Mouse (Mus musculus) liver, embryonic 14.5 days (tissue): ENCODE data around the gene Cysltr2. TPM values are rescaled to one million over a fixed set of nuclear protein-coding genes. Genes with fewer than 3 reads are reported as not detected.

ENCODE experiments used
- ATAC-seq: fragments of 200-750 bp; cut with Nextera tagmentation; 2 replicates; pipeline ENCODE4 v1.8.0; 2017; ENCODE audit warnings: moderate number of reproducible peaks, mild to moderate bottlenecking, moderate library complexity; ENCODE audit not compliant: insufficient read depth
- DNase-seq, 3 experiments: peaks; one replicate each; pipeline ENCODE4 v3.0.0-alpha.2; 2012 to 2013; ENCODE audit warnings: low read depth in 3 of 3, low spot score in 3 of 3
- H3K27ac ChIP-seq: fragments of 300-500 bp; sonication (generic); 2 replicates; pipeline ENCODE4 v1.5.1; 2014; ENCODE audit warnings: moderate library complexity, mild to moderate bottlenecking, control low read depth, inconsistent platforms
- H3K27me3 ChIP-seq: fragments of 300-500 bp; sonication (generic); 2 replicates; pipeline ENCODE4 v1.6.1; 2014; ENCODE audit warnings: mild to moderate bottlenecking, low read length, moderate library complexity; ENCODE audit not compliant: control insufficient read depth, insufficient read depth
- H3K36me3 ChIP-seq: fragments of 300-500 bp; sonication (generic); replicated peaks from 2 replicates; pipeline ENCODE4 v1.6.1; 2014; ENCODE audit warnings: low read depth; ENCODE audit not compliant: control insufficient read depth, insufficient read depth
- H3K4me1 ChIP-seq, 2 experiments: fragments of 200-500 bp in 1 of 2; fragments of 300-500 bp in 1 of 2; sonication (generic) in 1 of 2; replicated peaks; 2 replicates each; pipeline ENCODE4 v1.6.1; 2012 to 2014; ENCODE audit warnings: antibody characterized with exemption in 1 of 2, inconsistent platforms in 1 of 2, low read length in 1 of 2; ENCODE audit not compliant: control insufficient read depth in 2 of 2, insufficient read depth in 2 of 2
- H3K4me2 ChIP-seq: fragments of 300-500 bp; sonication (generic); 2 replicates; pipeline ENCODE4 v1.6.1; 2014; ENCODE audit warnings: low read depth, mild to moderate bottlenecking, control low read depth, moderate library complexity
- H3K4me3 ChIP-seq, 2 experiments: fragments of 200-500 bp in 1 of 2; fragments of 300-500 bp in 1 of 2; sonication (generic) in 1 of 2; 2 replicates each; pipeline ENCODE4 v1.5.1; 2012 to 2014; ENCODE audit warnings: low read depth in 2 of 2, low read length in 2 of 2, mild to moderate bottlenecking in 2 of 2, control low read depth in 1 of 2, inconsistent platforms in 1 of 2, moderate library complexity in 1 of 2; ENCODE audit not compliant: insufficient read depth in 1 of 2
- H3K9ac ChIP-seq: fragments of 300-500 bp; sonication (generic); replicated peaks from 2 replicates; pipeline ENCODE4 v1.6.1; 2014; ENCODE audit warnings: mild to moderate bottlenecking, control low read depth, moderate library complexity
- H3K9me3 ChIP-seq: fragments of 300-500 bp; sonication (generic); 2 replicates; pipeline ENCODE4 v1.6.1; 2016; ENCODE audit warnings: low read length, mixed read lengths; ENCODE audit not compliant: control insufficient read depth
- CTCF ChIP-seq: IDR thresholded peaks from 2 replicates; pipeline ENCODE4 v1.5.1; 2016; ENCODE audit warnings: antibody characterized with exemption, low read depth, control low read depth
- EP300 ChIP-seq: IDR thresholded peaks from 2 replicates; pipeline ENCODE4 v1.6.1; 2016; ENCODE audit warnings: antibody characterized with exemption, low read depth
- WGBS: fragments of 180-500 bp; shearing (Covaris S2); extraction: QIAGEN DNeasy Blood & Tissue Kit; methylation state at CpG from one replicate; pipeline ENCODE4 v1.1.7; 2014; ENCODE audit not compliant: insufficient replicate concordance; 5-methylcytosine and 5-hydroxymethylcytosine counted together
- polyA plus RNA-seq, 2 experiments: library from polyadenylated mRNA; depleted of rRNA in 1 of 2; stranded (reverse) in 1 of 2; unstranded in 1 of 2; fragments of >200 nt; fragmentation: Nextera tagmentation in 1 of 2; extraction: Ambion mirVana in 1 of 2; gene quantifications; 2 replicates each; pipeline versions ENCODE4 v1.2.1 to v1.2.3; 2012 to 2014

Gene Cysltr2
- polyA plus RNA-seq, 2 experiments, result 0.38 to 0.62 TPM

GRCm38 (mm10) chr14:73031218-73031617 is 17.7 kb downstream of the Cysltr2 start:
- no peaks in the 10 kb centered on the region for H3K4me1 ChIP-seq
- DNase-seq (no peak), ATAC-seq (no peak)
- no peak overlapping the region for H3K9ac ChIP-seq
- no peak overlapping the region for H3K27ac ChIP-seq
- no peak overlapping the region for H3K4me2 ChIP-seq
- no peak overlapping the region for H3K4me3 ChIP-seq
- H3K36me3 ChIP-seq, result no peaks in the 10 kb centered on the region
- no peaks in the 10 kb centered on the region for H3K9me3 ChIP-seq
- TF ChIP-seq CTCF (no peak), EP300 (no peak)
- WGBS, result 58% methylated on average over 3 of the region's 3 CpGs
- H3K27me3 ChIP-seq, result no peaks in the 10 kb centered on the region

GRCm38 (mm10) chr14:73017272-73017671 is 31.6 kb downstream of the Cysltr2 start:
- 72% methylated on average over 3 of the region's 3 CpGs for WGBS

GRCm38 (mm10) chr14:73015386-73015785 is 33.5 kb downstream of the Cysltr2 start:
- no peak overlapping the region for H3K27ac ChIP-seq
- no peak overlapping the region for H3K4me3 ChIP-seq
- H3K4me2 ChIP-seq, result no peak overlapping the region
- DNase-seq (no peak), ATAC-seq (no peak)
- no peak for TF ChIP-seq EP300
- no peak for TF ChIP-seq CTCF
- 61% methylated on average over 6 of the region's 6 CpGs for WGBS
- no peaks in the 10 kb centered on the region for H3K9me3 ChIP-seq
- no peaks in the 10 kb centered on the region for H3K36me3 ChIP-seq
- H3K27me3 ChIP-seq, result no peaks in the 10 kb centered on the region
- H3K9ac ChIP-seq, result no peak overlapping the region
- no peaks in the 10 kb centered on the region for H3K4me1 ChIP-seq

More at GRCm38 (mm10) chr14:73017272-73017671, 31.6 kb downstream of the Cysltr2 start:
- TF ChIP-seq CTCF (no peak), EP300 (no peak)
- H3K9me3 ChIP-seq, result no peaks in the 10 kb centered on the region
- no peak overlapping the region for H3K4me2 ChIP-seq
- no peak overlapping the region for H3K4me3 ChIP-seq
- ATAC-seq (no peak), DNase-seq (no peak)
- no peaks in the 10 kb centered on the region for H3K27me3 ChIP-seq
- H3K36me3 ChIP-seq, result no peaks in the 10 kb centered on the region
- no peak overlapping the region for H3K27ac ChIP-seq
- H3K9ac ChIP-seq, result no peak overlapping the region
- H3K4me1 ChIP-seq, result no peaks in the 10 kb centered on the region

GRCm38 (mm10) chr14:73013723-73014544 is 35.0 kb downstream of the Cysltr2 start:
- TF ChIP-seq EP300, result no peak
- no peak for TF ChIP-seq CTCF
- WGBS, result 49% methylated on average over 9 of the region's 9 CpGs
- DNase-seq (no peak), ATAC-seq (no peak)
- H3K36me3 ChIP-seq, result no peaks in the 10 kb centered on the region
- H3K4me1 ChIP-seq, result no peaks in the 10 kb centered on the region
- no peak overlapping the region for H3K9ac ChIP-seq
- H3K4me2 ChIP-seq, result no peak overlapping the region
- no peaks in the 10 kb centered on the region for H3K9me3 ChIP-seq
- H3K27me3 ChIP-seq, result no peaks in the 10 kb centered on the region
- H3K27ac ChIP-seq, result no peak overlapping the region
- no peak overlapping the region for H3K4me3 ChIP-seq

GRCm38 (mm10) chr14:73001814-73002213 is 47.1 kb downstream of the Cysltr2 start:
- H3K27ac ChIP-seq, result no peak overlapping the region
- WGBS, result 74% methylated on average over 4 of the region's 4 CpGs
- TF ChIP-seq CTCF (no peak), EP300 (no peak)
- ATAC-seq (no peak), DNase-seq (no peak)
- H3K9me3 ChIP-seq, result no peaks in the 10 kb centered on the region
- no peaks in the 10 kb centered on the region for H3K36me3 ChIP-seq
- H3K9ac ChIP-seq, result no peak overlapping the region
- H3K27me3 ChIP-seq, result no peaks in the 10 kb centered on the region
- H3K4me2 ChIP-seq, result no peak overlapping the region
- no peak overlapping the region for H3K4me3 ChIP-seq
- no peaks in the 10 kb centered on the region for H3K4me1 ChIP-seq
